Mouse (Mus musculus) forebrain, embryonic 12.5 days (tissue): ENCODE measurements at regions not wholly inside any gene's neighbourhood (a gene's known extent, or its start where the extent isn't known, plus 50 kb on each side); places are given as distances from the start of the nearest gene placed in this dataset.

Experiments used
- ATAC-seq: fragments of 200-750 bp; cut with Nextera tagmentation; 2 replicates; pipeline ENCODE4 v1.8.0; 2017; ENCODE audit warnings: moderate TSS enrichment; ENCODE audit not compliant: low FRiP score
- H3K27ac ChIP-seq: fragments of 300-500 bp; sonication (generic); 2 replicates; pipeline ENCODE4 v1.5.1; 2016; ENCODE audit warnings: mild to moderate bottlenecking
- H3K27me3 ChIP-seq: fragments of 300-500 bp; sonication (generic); 2 replicates; pipeline ENCODE4 v1.6.1; 2016; ENCODE audit warnings: mild to moderate bottlenecking
- H3K36me3 ChIP-seq: fragments of 300-500 bp; sonication (generic); replicated peaks from 2 replicates; pipeline ENCODE4 v1.6.1; 2016; ENCODE audit warnings: mild to moderate bottlenecking
- H3K4me1 ChIP-seq: fragments of 300-500 bp; sonication (generic); 2 replicates; pipeline ENCODE4 v1.6.1; 2016
- H3K4me2 ChIP-seq: fragments of 300-500 bp; sonication (generic); 2 replicates; pipeline ENCODE4 v1.6.1; 2016; ENCODE audit warnings: mild to moderate bottlenecking, moderate library complexity
- H3K4me3 ChIP-seq: fragments of 300-500 bp; sonication (generic); replicated peaks from 2 replicates; pipeline ENCODE4 v1.5.1; 2016; ENCODE audit warnings: mild to moderate bottlenecking
- H3K9ac ChIP-seq: fragments of 300-500 bp; sonication (generic); 2 replicates; pipeline ENCODE4 v1.6.1; 2016; ENCODE audit warnings: mild to moderate bottlenecking
- H3K9me3 ChIP-seq: fragments of 300-500 bp; sonication (generic); 2 replicates; pipeline ENCODE4 v1.6.1; 2016
- WGBS: fragments of 180-500 bp; shearing (Covaris S2); methylation state at CpG from one replicate; pipeline ENCODE4 v1.1.7; 2016; 5-methylcytosine and 5-hydroxymethylcytosine counted together

DNA sequence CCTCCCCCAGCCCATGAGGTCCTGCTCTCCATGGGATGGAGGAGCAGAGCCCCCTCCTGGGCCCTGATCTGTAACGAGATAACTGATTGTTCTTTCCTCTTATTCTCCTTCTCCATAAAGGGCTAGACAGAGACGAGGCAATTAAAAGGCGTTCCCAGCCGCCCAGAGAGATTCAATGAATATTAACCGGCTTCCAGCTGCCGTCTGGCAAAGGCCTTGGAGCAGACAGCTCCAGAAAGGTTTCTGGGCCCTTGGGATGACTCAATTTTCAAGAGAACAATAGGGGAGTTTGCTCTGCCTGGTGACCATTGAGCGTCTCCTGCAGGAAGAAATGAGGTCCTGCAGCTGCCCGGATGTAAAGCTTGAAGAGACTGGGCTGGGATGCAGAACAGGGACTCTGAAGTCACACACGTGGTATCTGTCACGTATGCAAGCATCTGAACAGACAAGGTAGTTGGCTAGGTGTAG is 104.0 kb upstream of the Pcbd1 start:
- ATAC-seq: peak; percentile 71
- WGBS: 3% methylated on average over 10 of the region's 10 CpGs
- no peaks in the 10 kb centered on the region for H3K9me3 ChIP-seq
- no peaks in the 10 kb centered on the region for H3K36me3 ChIP-seq
- peaks cover 21% of the 10 kb centered on the region; the same call in 1 of the 2 replicates for H3K4me1 ChIP-seq
- H3K27me3 ChIP-seq: 0 out of 2 replicates have a peak, but pooled peaks cover 4% of the 10 kb centered on the region
- H3K27ac ChIP-seq: 0 out of 2 replicates have a peak overlapping the region, but pooled peaks have one; percentile 25
- no peak overlapping the region for H3K4me3 ChIP-seq
- no peak overlapping the region for H3K9ac ChIP-seq
- no peak overlapping the region for H3K4me2 ChIP-seq

DNA sequence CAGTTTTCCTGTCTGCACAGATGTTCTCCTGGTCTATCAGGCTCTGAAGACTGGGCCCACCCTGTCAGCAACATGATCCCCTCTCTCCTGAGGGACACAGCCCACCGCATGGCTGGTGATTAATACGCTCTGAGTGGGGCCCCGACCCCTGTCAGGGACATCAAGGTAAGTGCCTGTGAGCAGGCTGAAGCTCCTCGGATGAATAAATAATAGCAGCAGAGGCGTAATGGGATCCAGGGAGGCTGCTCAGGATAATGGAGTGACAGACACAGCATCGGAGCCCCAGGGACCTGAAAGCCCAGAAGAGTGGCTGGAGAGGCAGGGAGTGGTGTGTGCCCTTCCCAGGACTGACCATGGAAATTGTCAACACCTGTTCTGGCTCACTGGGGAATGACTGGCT is 107.4 kb upstream of the Pcbd1 start:
- Histone ChIP-seq H3K4me3 (no peak overlapping the region), H3K9ac (no peak overlapping the region), H3K4me2 (no peak overlapping the region), H3K36me3 (no peaks in the 10 kb centered on the region), H3K27me3 (0 out of 2 replicates have a peak, but pooled peaks cover 3% of the 10 kb centered on the region), H3K27ac (no peak overlapping the region; the same call in 1 of the 2 replicates), H3K9me3 (no peaks in the 10 kb centered on the region), H3K4me1 (peaks cover 33% of the 10 kb centered on the region)
- ATAC-seq: peak; percentile 50
- 32% methylated on average over 6 of the region's 6 CpGs for WGBS

DNA sequence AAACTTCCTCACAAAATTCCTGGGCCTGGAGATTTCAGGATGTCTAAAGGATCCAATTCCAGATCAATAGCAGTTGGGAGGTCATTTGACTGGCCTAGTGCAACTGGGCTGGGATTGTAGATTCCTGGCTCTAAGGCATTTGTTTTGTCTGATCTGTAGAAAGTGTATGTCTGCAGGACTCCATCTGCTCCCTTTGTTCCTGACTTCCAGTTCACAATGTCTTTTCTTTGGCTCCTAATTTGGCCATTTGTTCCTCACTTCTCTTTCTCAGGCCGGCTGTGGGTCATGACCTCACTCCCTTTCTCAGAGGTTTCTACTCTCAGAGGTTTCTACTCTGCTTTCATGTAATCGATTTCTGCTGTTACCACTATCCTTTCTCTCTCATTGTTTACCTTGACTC is 115.5 kb upstream of the Pcbd1 start:
- no peaks in the 10 kb centered on the region for H3K27me3 ChIP-seq
- H3K4me3 ChIP-seq: no peak overlapping the region
- H3K4me1 ChIP-seq: no peaks in the 10 kb centered on the region
- no peak for ATAC-seq
- H3K4me2 ChIP-seq: no peak overlapping the region
- H3K27ac ChIP-seq: no peak overlapping the region
- H3K9me3 ChIP-seq: no peaks in the 10 kb centered on the region
- WGBS: 10% methylated on average over 2 of the region's 2 CpGs
- no peaks in the 10 kb centered on the region for H3K36me3 ChIP-seq
- no peak overlapping the region for H3K9ac ChIP-seq

DNA sequence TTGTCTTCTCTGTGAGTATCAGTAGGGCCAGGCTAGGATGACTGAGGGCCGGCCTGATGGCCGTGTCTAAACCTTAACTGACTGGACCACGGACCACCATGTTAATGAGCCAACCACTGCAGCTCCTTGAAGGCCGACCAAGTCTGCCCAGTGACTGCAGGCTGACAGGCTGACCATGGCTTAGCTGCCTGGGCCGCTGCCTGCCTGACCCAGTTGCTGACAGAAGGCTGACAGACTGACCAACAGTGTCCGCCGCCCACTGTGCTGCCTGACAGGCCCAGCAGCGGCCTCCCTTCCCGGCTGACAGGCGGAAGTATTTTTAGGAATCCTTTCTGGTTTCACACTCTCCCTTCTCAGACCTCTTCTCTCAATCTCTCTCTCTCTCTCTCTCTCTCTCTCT is 124.3 kb upstream of the Pcbd1 start:
- Histone ChIP-seq H3K36me3 (no peaks in the 10 kb centered on the region), H3K9me3 (no peaks in the 10 kb centered on the region), H3K27ac (no peak overlapping the region), H3K27me3 (no peaks in the 10 kb centered on the region), H3K4me1 (no peaks in the 10 kb centered on the region), H3K4me2 (no peak overlapping the region), H3K4me3 (no peak overlapping the region), H3K9ac (no peak overlapping the region)
- no peak for ATAC-seq
- 77% methylated on average over 10 of the region's 10 CpGs for WGBS

DNA sequence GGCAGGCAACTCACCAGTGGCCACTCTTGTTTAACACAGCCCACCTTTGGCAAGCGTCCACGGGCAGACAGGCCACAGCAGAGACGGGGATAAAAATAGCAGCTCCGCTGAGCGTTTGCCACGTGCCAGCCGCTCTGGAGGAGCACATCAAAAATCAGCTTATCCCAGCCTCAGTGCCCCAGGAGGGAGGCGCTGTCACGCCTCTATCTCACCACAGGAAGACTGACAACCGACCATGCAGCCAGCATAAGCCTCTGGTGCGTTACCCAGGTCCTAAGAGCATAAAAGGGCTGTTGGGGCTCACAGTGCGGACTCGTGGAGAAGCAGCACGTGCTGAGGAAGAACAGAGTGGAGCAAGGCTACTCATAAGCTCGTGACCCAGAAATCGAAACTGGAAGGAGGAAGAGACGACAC is 126.4 kb upstream of the Unc5b start:
- H3K27ac ChIP-seq: no peak overlapping the region
- WGBS: 40% methylated on average over 17 of the region's 17 CpGs
- no peaks in the 10 kb centered on the region; the same call in 1 of the 2 replicates for H3K27me3 ChIP-seq
- no peak overlapping the region for H3K4me3 ChIP-seq
- 0 out of 2 replicates have a peak, but pooled peaks have one; percentile 34 for ATAC-seq
- no peak overlapping the region for H3K9ac ChIP-seq
- peaks cover 18% of the 10 kb centered on the region for H3K4me1 ChIP-seq
- H3K36me3 ChIP-seq: no peaks in the 10 kb centered on the region
- H3K4me2 ChIP-seq: no peak overlapping the region
- no peaks in the 10 kb centered on the region for H3K9me3 ChIP-seq

DNA sequence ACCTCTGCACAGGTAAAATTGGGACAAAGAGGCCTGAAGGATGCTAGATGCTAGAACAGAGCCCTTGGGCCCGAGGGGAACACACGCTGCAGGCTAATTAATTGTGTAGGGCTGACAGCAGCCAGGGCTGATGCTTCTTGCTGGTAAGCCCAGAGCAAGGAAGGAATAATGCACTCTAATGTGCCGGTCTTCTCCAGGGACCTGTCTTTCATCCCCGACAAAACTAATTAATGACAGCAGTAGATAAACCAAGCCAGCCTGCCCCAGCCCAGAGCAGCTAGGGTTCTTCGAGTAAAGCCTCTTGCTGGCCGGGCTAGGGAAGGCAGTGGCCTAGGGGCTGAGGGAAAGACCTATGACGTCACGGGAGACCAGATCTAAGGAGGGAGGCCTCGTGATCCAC is 124.1 kb upstream of the Unc5b start:
- no peaks in the 10 kb centered on the region for H3K9me3 ChIP-seq
- no peak overlapping the region for H3K4me2 ChIP-seq
- peaks cover 25% of the 10 kb centered on the region for H3K4me1 ChIP-seq
- 61% methylated on average over 9 of the region's 9 CpGs for WGBS
- H3K9ac ChIP-seq: no peak overlapping the region
- peak; percentile 24; the same call in 1 of the 2 replicates for ATAC-seq
- no peak overlapping the region for H3K4me3 ChIP-seq
- no peaks in the 10 kb centered on the region; the same call in 1 of the 2 replicates for H3K27me3 ChIP-seq
- no peak overlapping the region for H3K27ac ChIP-seq
- no peaks in the 10 kb centered on the region for H3K36me3 ChIP-seq

DNA sequence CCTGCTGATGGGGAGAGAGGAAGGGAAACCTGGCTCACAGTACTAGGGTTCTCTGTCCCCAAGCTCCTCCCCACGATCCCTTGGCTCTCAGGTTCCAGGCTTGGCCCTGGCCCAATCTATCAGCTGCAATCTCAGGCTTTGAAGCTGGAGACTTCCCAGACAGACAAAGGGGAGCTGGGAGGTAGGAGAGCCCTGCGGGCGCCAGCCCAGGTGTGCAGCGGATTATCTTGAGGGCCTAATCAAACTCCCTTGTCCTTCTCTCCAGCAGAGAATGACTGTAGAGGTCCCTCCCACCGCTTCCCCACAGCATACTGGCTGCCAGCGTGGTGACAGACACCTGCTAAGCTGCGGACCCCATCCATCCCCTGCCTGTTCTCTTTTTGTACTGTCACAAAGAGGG is 121.1 kb upstream of the Unc5b start:
- Histone ChIP-seq H3K4me2 (no peak overlapping the region), H3K4me3 (no peak overlapping the region), H3K9ac (no peak overlapping the region), H3K4me1 (peaks cover 20% of the 10 kb centered on the region), H3K36me3 (no peaks in the 10 kb centered on the region), H3K9me3 (0 out of 2 replicates have a peak, but pooled peaks cover 3% of the 10 kb centered on the region), H3K27ac (peak overlapping the region; percentile 27; the same call in 1 of the 2 replicates), H3K27me3 (no peaks in the 10 kb centered on the region; the same call in 1 of the 2 replicates)
- peak; percentile 42; the same call in 1 of the 2 replicates for ATAC-seq
- WGBS: 2% methylated on average over 7 of the region's 7 CpGs

DNA sequence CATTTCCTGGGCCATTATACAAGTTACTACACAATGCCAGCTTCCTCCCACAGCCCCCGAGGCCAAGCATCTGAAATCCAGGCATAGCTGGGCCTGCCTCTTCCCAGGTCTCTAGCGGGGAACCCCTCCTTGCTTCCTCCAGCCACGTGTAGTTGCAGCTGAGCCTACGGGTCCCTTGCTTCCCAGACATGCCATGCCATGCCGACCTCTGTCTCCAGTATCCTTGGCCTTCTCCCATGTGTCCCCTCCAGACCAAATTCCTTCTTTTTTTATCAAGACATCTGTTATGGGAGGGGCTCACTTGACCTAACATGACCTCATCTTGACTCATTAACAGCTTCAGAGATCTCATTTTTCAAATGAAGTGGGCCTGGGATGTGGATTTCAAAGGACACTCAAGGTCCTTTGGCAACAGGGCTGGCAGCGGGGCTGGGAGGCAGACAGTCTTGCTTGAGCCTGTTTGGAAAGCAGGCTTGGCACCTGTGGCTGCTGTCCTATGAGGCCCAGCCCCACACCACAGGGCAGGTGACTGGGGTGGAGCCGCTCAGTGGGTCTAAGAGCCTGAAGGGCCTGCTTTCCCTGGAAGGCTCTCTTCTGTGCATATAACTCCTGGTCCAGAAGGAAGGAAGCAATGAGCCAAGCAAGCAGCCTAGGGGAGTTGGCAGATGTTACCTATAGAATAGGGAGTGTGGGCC is 117.7 kb upstream of the Unc5b start:
- 63% methylated on average over 7 of the region's 7 CpGs for WGBS
- no peaks in the 10 kb centered on the region; the same call in 1 of the 2 replicates for H3K27me3 ChIP-seq
- no peak overlapping the region for H3K4me2 ChIP-seq
- no peak for ATAC-seq
- H3K9me3 ChIP-seq: 0 out of 2 replicates have a peak, but pooled peaks cover 3% of the 10 kb centered on the region
- no peak overlapping the region for H3K27ac ChIP-seq
- H3K9ac ChIP-seq: no peak overlapping the region
- H3K4me3 ChIP-seq: no peak overlapping the region
- H3K36me3 ChIP-seq: no peaks in the 10 kb centered on the region
- H3K4me1 ChIP-seq: peaks cover 13% of the 10 kb centered on the region

DNA sequence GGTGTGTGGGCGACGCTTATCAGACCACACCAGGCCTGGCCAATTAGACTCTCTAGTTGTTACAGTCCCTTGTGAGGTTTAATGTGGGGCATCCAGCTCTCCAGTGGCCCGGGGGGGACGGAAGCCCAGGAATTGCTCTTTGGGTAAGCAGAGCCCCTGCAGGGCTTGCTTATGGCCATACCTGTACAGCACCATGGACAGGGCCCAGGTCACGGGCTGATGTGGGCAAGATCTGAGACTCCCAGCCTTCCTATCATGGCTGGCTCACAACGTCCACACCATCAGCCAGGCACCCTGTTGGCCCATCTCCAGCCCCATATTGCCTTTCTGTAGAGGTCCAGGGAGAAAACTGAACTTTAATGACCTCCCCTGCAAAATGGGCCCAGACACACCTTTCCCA is 111.7 kb upstream of the Unc5b start:
- Histone ChIP-seq H3K9ac (no peak overlapping the region), H3K4me2 (no peak overlapping the region), H3K27ac (no peak overlapping the region), H3K4me1 (peaks cover 15% of the 10 kb centered on the region), H3K36me3 (no peaks in the 10 kb centered on the region), H3K4me3 (no peak overlapping the region), H3K27me3 (no peaks in the 10 kb centered on the region), H3K9me3 (0 out of 2 replicates have a peak, but pooled peaks cover 3% of the 10 kb centered on the region)
- 82% methylated on average over 6 of the region's 6 CpGs for WGBS
- no peak for ATAC-seq

DNA sequence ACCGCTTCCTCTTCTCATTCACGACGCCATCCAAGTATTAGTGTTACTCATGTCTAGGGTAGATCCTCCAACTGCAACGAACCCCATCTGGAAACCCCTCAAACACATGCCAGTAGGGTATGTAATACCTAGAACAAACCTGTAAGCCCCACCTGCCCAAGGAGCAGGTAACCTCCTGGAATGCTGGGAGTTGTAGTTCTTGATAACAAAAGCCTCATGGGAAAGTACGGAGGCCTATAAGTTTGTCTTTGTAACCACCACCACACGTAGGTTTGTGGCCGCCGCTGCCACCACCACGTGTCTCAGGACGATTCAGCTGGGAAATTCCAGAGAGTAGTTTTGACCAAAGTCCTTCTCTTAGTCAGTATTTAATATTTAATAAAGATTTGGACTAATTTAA is 107.4 kb upstream of the Unc5b start:
- 90% methylated on average over 10 of the region's 10 CpGs for WGBS
- Histone ChIP-seq H3K27me3 (peaks cover 11% of the 10 kb centered on the region; the same call in 1 of the 2 replicates), H3K4me1 (peaks cover 44% of the 10 kb centered on the region)

DNA sequence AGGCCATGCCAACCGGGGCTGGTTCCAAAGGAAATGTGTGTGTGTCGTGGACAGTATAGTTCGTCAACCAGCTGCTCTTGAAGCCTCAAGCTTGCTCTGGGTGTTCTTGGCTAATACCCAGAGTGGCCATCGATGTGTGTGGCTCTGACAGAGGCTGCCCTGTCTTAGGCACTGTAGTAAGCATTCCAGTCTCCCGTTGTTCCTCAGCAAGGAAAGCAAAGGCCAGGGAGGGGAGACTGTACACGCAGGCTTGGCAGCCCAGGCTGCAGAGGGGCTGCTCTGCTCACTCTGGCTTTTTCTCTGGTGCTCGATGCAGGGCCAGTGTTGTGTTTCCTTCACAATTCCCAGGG is 106.1 kb upstream of the Unc5b start:
- H3K4me1 ChIP-seq: peaks cover 54% of the 10 kb centered on the region
- ATAC-seq: 0 out of 2 replicates have a peak, but pooled peaks have one; percentile 7
- 0 out of 2 replicates have a peak overlapping the region, but pooled peaks have one; percentile 36 for H3K27ac ChIP-seq
- no peak overlapping the region for H3K4me3 ChIP-seq
- H3K9me3 ChIP-seq: no peaks in the 10 kb centered on the region
- H3K36me3 ChIP-seq: no peaks in the 10 kb centered on the region
- 36% methylated on average over 7 of the region's 7 CpGs for WGBS
- H3K9ac ChIP-seq: no peak overlapping the region
- H3K27me3 ChIP-seq: peaks cover 17% of the 10 kb centered on the region; the same call in 1 of the 2 replicates
- H3K4me2 ChIP-seq: no peak overlapping the region

More for the DNA sequence above, 107.4 kb upstream of the Unc5b start:
- Histone ChIP-seq H3K36me3 (no peaks in the 10 kb centered on the region), H3K9ac (no peak overlapping the region), H3K4me2 (no peak overlapping the region), H3K27ac (no peak overlapping the region), H3K9me3 (no peaks in the 10 kb centered on the region), H3K4me3 (no peak overlapping the region)
- ATAC-seq: no peak

DNA sequence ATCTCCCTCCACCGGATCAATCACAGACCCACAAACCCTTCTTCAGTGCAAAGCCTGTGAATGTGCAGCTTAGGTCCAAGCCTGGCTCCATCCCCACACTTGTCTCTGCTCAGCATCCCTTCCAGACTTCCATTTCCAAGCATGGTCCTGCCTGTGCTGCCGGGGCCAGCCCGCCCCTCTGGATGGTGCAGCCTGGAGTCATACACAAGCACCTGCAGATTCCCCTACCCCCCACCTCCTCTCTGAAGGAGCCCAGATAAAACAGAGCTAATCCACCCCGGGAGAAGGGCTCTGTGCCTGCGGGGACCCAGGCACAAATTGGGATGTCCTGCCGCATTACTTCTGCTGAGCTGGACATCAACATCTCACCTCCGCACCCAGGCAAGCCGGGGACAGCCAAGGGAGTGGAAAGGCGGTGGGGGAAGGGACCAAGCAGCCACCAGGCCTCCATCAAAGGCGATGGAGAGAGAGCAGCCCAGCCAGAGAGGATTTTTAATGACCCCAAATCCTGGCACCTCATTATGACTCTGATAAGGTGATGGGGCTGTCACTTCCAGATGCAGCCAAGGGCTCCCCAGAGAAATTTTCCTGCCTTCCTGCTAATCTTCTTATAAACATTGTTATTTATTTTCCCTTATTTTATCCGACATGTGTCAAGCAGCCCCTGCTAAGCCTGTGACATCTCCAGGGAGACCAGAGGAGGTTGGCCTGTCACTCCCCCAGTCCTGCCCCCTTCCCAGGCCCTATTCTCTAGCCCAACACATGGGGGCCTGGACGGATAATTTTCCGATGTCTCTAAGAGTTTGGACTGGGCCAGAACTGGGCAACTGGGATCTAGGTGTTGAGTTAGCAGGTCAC is 105.5 kb upstream of the Unc5b start:
- Histone ChIP-seq H3K4me1 (peaks cover 59% of the 10 kb centered on the region), H3K27me3 (peaks cover 17% of the 10 kb centered on the region; the same call in 1 of the 2 replicates), H3K9ac (no peak overlapping the region), H3K4me2 (no peak overlapping the region; the same call in 1 of the 2 replicates), H3K36me3 (no peaks in the 10 kb centered on the region), H3K4me3 (no peak overlapping the region), H3K9me3 (no peaks in the 10 kb centered on the region), H3K27ac (peak overlapping the region; percentile 36; the same call in 1 of the 2 replicates)
- peak; percentile 52 for ATAC-seq
- WGBS: 5% methylated on average over 13 of the region's 13 CpGs
